Mouse (Mus musculus): ENCODE data around the gene Klf3.

The Klf3 gene

GRCm38 (mm10) chr5:64809864-64810263 lies 6.7 kb downstream of the Klf3 start:
- no peak for DNase-seq (ENCODE audit: low spot score in 2 of 2)

GRCm38 (mm10) chr5:64810860-64811499 lies 7.8 kb downstream of the Klf3 start:
- no peak for DNase-seq (ENCODE audit: low spot score in 2 of 2)

DNA sequence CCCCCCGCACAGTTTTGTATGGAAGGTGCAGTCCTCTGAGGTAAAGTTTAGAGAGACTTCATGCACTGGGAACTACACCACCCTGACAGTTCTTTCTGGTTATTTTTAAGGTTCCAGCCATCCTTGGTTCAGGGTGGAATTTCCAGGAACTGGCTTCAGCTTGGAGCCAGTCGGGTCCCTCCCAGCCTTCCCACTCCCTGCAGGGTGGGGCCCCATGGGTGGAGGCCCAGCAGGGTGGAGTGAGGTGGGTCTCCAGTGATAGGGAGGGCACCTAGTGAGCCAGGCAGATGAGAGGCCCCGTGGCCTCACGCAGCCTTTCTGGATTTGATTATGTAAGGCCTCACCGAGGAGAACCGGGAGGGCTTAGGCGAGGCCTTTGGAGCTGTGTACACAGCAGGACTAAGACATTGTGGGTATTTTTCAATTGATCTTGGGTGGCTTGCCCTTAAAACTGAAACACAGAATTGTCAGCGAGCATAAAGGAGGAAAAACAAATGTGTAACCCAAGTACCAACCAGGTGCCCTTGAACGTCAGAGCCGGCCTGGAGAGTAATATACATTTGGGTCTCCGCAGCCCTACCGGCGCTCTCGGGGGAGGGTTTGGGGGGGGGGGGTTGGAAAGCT lies 8.4 kb downstream of the Klf3 start:
- DNase-seq (ENCODE audit: low spot score in 2 of 2): peak in 1 of 2 experiments; percentile 23

DNA sequence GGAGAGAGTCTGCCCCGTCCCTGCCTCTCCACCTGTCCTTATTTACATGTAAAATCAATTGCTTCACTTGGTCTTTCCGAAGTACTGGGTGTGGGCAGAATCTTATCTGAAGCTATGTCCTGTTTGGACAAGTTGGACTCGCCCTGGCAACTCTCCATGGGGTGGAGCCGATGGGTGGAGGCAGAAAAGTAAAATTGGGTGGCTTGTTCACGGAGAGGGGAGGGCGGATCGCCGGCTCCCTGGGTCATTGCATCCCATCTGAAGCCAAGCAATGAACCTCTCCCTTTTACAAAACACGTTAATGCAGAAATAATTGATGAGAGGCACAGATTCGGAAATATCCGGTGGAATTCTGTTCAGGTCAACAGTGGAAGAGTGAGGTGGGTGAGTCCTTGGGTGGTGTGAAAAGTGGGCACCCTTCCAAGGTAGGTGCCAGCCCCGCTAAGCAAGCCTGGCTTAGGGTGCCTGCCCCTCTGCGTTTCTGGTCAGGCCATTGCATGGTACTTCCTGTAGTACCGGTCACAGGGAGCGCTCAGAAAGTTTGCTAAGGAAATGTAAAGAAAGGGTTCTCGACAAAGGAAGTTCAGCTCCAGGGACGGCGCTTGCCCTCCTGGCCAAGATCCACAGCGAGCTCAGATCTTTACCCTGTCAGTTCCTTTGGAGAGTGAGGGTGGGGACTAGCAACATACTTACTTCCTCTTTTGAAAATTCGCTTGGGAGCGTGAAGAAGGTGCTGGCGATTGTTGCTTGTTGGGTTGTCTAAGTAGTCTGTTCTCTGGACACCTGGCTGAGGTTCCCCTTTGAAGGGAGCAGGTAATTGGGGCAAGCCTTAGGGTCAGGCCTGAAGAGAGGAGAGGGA lies 9.2 kb downstream of the Klf3 start:
- peak in 1 of 2 experiments; percentile 27 for DNase-seq (ENCODE audit: low spot score in 2 of 2)

- DNase-seq (ENCODE audit: low spot score in 2 of 2): no peak
Observed at GRCm38 (mm10) chr5:64812983-64813304, 9.8 kb downstream of the Klf3 start.

- DNase-seq (ENCODE audit: low spot score in 2 of 2): peak; percentile 85 to 93
Observed at GRCm38 (mm10) chr5:64813361-64813760, 10.2 kb downstream of the Klf3 start.

GRCm38 (mm10) chr5:64814416-64814815 lies 11.2 kb downstream of the Klf3 start:
- DNase-seq (ENCODE audit: low spot score in 2 of 2): no peak

DNA sequence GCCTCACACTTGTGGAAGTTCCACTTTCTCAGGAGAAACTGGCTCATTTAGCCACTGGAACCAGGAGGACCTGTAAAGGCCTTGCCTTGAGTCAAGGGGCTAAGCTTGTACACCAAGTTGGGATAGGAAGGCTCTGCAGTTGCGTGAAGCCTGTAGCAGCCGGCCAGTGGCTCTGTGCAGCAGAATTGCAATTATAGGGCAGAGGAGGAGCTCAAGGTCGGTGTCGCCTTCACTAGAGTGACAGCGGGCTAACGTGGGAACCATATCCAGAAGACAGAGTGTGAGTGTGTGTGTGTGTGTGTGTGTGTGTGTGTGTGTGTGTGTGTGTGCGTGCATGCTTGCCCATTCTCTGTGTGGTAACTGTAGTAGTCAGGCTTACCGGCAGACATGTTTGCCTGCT lies 12.4 kb downstream of the Klf3 start:
- DNase-seq (ENCODE audit: low spot score in 2 of 2): no peak

- DNase-seq (ENCODE audit: low spot score in 2 of 2): no peak
Observed at GRCm38 (mm10) chr5:64816290-64816973, 13.2 kb downstream of the Klf3 start.

- no peak for DNase-seq (ENCODE audit: low spot score in 2 of 2)
Observed at GRCm38 (mm10) chr5:64816974-64817296, 13.7 kb downstream of the Klf3 start.

GRCm38 (mm10) chr5:64819390-64819789 lies 16.2 kb downstream of the Klf3 start:
- DNase-seq (ENCODE audit: low spot score in 2 of 2): no peak

DNA sequence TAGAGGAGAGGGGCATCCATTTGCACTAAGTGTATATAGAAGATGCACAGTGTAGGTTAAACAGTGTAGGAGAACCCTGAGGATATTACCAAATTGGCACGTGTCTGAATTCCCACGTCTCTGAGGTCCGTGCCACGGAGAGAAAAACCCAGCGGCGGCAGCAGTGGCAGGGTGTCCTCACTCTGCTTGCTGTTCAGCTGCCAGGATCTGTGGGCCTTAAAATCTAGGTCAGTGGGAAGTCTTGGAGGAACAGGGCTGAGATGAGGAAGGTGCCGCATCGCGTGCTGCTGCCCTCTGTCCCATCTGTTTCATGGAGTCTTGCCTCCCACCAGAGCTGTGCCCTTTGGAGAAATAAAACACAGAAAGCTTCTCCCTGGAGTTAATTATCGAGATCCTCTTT lies 16.9 kb downstream of the Klf3 start:
- no peak for DNase-seq (ENCODE audit: low spot score in 2 of 2)

DNA sequence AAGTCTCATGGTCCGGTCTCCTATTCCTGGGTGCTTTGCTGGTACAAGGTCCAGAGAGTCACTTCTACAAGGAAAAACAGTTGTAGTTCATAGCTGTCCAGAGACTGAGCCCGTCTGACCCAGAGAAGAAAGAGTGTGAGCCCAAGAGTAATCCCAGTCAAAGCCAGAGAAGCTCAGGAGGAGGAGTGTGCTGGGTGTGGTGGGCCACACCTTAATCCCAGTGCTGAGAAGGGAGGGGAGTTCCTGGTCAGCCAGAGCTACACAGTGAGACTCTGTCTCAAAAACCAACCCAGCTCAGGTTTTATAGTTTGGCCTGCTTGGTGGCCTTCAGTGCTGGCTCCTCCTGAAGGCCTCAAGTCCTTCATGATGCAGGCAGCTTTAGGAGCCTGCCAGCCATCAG lies 18.1 kb downstream of the Klf3 start:
- no peak for DNase-seq (ENCODE audit: low spot score in 2 of 2)

DNA sequence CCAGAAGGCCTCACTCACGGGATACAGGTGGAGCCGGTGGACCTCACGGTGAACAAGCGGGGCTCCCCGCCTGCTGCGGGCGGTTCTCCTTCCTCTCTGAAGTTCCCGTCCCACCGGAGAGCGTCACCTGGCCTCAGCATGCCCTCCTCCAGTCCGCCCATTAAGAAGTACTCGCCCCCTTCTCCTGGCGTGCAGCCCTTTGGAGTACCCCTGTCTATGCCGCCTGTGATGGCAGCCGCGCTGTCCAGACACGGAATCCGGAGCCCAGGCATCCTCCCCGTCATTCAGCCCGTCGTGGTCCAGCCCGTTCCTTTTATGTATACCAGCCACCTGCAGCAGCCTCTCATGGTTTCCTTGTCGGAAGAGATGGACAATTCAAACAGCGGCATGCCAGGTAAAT lies 18.8 kb downstream of the Klf3 start:
- DNase-seq (ENCODE audit: low spot score in 2 of 2): no peak

DNA sequence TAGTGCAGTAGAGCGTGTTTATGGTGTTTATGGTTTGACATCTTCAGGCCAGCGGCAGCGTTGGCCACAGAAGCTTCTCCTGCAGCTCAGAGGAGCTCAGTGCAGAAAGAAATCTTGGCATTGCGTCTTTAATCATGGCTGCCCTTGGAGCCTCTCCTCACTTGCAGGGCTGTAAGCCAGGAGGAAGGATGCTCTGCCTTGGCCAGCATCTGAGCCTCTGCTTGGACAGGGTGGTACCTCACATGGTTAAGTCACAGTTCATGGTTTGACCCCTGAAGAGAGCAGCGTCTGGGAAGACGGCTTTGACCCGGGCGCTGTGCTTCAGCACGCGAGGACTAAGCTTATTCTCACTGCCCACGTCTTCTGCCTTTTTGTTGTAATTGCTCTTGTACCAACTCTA lies 20.2 kb downstream of the Klf3 start:
- DNase-seq (ENCODE audit: low spot score in 2 of 2): no peak

- peak; percentile 44 to 71 for DNase-seq (ENCODE audit: low spot score in 2 of 2)
Observed at GRCm38 (mm10) chr5:64824765-64825164, 21.6 kb downstream of the Klf3 start.

DNA sequence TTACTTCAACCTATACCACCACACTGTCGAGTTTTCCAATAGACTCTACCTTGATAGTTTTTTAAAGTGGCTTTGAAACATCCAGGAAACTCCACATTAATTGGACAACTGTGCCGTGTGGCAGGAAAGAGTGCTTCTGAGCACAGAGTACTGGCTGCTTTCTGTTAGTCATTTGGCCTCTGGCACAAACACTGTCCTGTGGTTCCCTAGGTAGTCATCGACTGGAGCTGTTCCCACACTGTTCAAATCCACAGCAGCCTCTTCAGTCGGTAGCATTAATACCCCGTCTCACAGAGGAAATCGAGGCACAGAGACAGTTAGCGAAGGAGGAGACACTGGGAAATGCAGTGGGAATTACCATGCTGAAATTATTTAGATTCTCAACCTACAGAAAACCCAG lies 22.3 kb downstream of the Klf3 start:
- no peak for DNase-seq (ENCODE audit: low spot score in 2 of 2)

DNA sequence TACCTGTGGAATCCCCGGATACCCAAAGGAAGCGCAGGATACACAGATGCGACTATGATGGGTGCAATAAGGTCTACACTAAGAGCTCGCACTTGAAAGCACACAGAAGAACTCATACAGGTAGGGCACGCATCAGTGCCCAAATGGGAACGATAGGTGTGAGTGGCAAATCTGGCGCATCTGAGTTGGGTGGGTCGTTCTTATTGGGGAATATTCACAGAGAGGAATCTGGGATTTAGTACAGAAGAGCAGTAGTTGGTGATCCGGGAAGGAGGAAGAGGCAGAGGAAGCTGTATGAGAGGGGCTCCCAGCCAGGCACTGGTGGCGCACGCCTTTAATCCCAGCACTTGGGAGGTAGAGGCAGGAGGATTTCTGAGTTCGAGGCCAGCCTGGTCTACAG lies 24.0 kb downstream of the Klf3 start:
- no peak for DNase-seq (ENCODE audit: low spot score in 2 of 2)

DNA sequence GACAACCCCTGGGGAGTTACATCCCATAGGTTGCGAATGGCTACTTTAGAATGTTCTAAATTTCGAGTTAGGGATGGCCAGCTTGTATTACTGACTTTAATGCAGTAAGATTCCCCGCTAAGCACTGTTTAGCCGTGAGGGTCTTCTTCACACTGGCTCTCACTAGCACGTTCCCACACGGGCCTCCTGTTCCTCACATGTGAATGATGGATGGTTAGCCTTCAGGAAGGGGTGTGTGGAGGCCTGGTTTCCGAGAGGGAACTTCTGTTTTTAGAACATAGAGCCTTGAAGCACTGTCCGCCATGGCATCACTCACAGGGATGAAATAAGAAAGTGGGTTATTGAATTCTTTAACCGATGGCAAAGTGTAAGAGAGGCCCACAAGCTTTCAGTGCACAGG lies 25.1 kb downstream of the Klf3 start:
- DNase-seq (ENCODE audit: low spot score in 2 of 2): no peak

DNA sequence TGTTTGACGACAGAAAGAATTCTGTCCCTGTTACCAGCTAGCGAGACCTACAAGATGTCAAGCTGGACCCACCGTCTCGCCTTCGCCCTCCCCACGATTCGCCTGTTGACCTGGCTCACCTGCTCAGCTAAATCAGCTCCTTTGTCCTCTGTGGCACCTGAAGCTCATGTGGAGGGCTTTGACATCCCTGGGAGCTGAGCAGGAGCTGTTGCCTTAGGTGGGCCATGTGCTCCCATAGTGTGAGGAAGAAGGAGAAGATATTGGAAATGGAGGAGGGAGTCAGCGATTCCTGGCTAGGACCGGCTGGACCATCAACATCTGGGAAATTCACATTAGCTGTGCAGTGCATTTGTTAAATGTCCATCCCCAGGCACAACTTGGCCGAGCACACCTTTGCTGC lies 26.4 kb downstream of the Klf3 start:
- no peak for DNase-seq (ENCODE audit: low spot score in 2 of 2)

DNA sequence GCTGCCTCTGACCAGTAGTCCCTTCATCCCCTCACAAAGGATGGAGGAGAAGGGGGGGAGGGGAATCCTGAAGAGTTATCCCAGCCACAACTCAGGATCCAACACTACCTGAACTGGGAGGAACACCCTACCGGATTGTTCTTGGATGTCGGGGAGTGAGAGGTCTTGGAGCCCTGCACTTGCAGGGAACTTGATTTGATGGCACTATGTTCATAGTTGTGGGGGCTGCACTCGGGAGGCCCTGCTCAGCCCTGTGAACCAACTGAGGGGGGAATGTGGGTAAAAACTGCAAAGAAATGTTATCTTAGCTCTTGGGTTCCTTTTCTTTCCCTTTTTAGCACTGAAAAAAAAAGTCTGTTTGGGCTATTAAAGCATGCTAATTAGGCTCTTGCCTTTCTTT lies 27.6 kb downstream of the Klf3 start:
- no peak for DNase-seq (ENCODE audit: low spot score in 2 of 2)

GRCm38 (mm10) chr5:64833410-64833809 lies 30.2 kb downstream of the Klf3 start:
- DNase-seq (ENCODE audit: low spot score in 2 of 2): no peak

DNA sequence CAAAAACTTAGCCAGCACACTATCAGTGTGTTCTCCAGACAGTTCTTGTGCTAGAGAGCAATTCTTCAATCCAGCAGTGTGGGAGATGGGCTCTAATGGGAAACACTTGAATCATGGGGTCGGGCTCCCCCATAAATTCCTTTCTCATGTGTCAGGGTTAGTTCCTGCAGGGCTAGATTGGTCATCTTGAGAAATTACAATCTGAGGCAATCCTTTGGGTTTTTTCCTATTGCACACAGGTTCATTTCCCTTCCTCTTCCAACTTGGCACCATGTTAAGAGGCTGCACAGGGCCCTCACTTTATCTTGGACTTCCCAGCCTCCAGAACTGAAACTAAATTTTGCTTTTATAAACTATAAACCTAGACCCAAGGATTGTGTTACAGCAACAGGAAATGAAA lies 31.0 kb downstream of the Klf3 start:
- no peak for DNase-seq (ENCODE audit: low spot score in 2 of 2)
